ENCODE assay signal across 9 mouse cellular contexts in genomic region chr19:60467588-60468007, GRCm38 (mm10). TPM values are rescaled to one million over a fixed set of nuclear protein-coding genes. Genes with fewer than 3 reads are reported as not detected.
DNase-seq lines count a peak whose midpoint lies in the region; ATAC-seq lines count a peak whose summit lies in the region.
"Had no signal": no experiment of that assay in that cellular context is flagged by ENCODE, and none has a peak within 500 bp of the region (broad histone marks: within the 10 kb centered on the region; RNA-seq: fewer than 3 reads in every experiment).

No protein-coding gene starts in this region.

- H3K4me3 ChIP-seq in kidney, embryonic 15.5 days (replicated peaks) = peak overlapping the region; percentile 35
- peak overlapping the region; percentile 48 for H3K4me3 ChIP-seq in forebrain, embryonic 10.5 days
- peak overlapping the region; percentile 31 for H3K4me3 ChIP-seq in limb, embryonic 12.5 days (replicated peaks)
- peak overlapping the region; percentile 36 for H3K4me3 ChIP-seq in neural tube, embryonic 13.5 days
- H3K4me3 ChIP-seq: myocyte had no signal

- no peaks in the 10 kb centered on the region for H3K9me3 ChIP-seq in kidney, embryonic 15.5 days (replicated peaks)
- H3K9me3 ChIP-seq in forebrain, embryonic 10.5 days = no peaks in the 10 kb centered on the region
- no peaks in the 10 kb centered on the region for H3K9me3 ChIP-seq in limb, embryonic 12.5 days
- H3K9me3 ChIP-seq in neural tube, embryonic 13.5 days = no peaks in the 10 kb centered on the region

- H3K4me2 ChIP-seq in kidney, embryonic 15.5 days = peak overlapping the region; percentile 60
- peak overlapping the region; percentile 54 for H3K4me2 ChIP-seq in limb, embryonic 12.5 days
- H3K4me2 ChIP-seq in neural tube, embryonic 13.5 days = peak overlapping the region; percentile 66

- no peak for DNase-seq in kidney, adult 9 months
- peak; percentile 20 for DNase-seq in forebrain, embryonic 10.5 days (ENCODE audit: extremely low spot score, low spot score)
- DNase-seq in ovary, postnatal 36 days (ENCODE audit: low spot score) = no peak
- DNase-seq in kidney, adult 11 months = no peak
- DNase-seq in gastrocnemius, adult 18-20 months (ENCODE audit: low spot score) = no peak

- peaks cover 41% of the 10 kb centered on the region for H3K27me3 ChIP-seq in kidney, embryonic 15.5 days
- H3K27me3 ChIP-seq in forebrain, embryonic 10.5 days (ENCODE audit: poor library complexity, severe bottlenecking) = peaks cover 57% of the 10 kb centered on the region
- H3K27me3 ChIP-seq in limb, embryonic 12.5 days = peaks cover 47% of the 10 kb centered on the region
- peaks cover 61% of the 10 kb centered on the region for H3K27me3 ChIP-seq in neural tube, embryonic 13.5 days

- H3K9ac ChIP-seq in kidney, embryonic 15.5 days = no peak overlapping the region
- H3K9ac ChIP-seq in limb, embryonic 12.5 days (replicated peaks) = no peak overlapping the region
- peak overlapping the region; percentile 59; the same call in 1 of the 2 replicates for H3K9ac ChIP-seq in neural tube, embryonic 13.5 days

- ATAC-seq in kidney, embryonic 15.5 days (replicated peaks; ENCODE audit: low FRiP score) = peak; percentile 12
- no peak for ATAC-seq in limb, embryonic 12.5 days (ENCODE audit: insufficient number of reproducible peaks, insufficient read depth, low FRiP score, low TSS enrichment, low read depth)
- peak; percentile 56; the same call in 1 of the 2 replicates for ATAC-seq in neural tube, embryonic 13.5 days (ENCODE audit: low read depth)

- 11% methylated on average over 31 of the region's 31 CpGs for WGBS in kidney, embryonic 15.5 days
- 11% methylated on average over 31 of the region's 31 CpGs for WGBS in forebrain, embryonic 10.5 days
- WGBS in limb, embryonic 12.5 days = 15% methylated on average over 31 of the region's 31 CpGs
- WGBS in neural tube, embryonic 13.5 days = 15% methylated on average over 31 of the region's 31 CpGs

- no peak overlapping the region for H3K27ac ChIP-seq in kidney, embryonic 15.5 days
- no peak overlapping the region for H3K27ac ChIP-seq in forebrain, embryonic 10.5 days
- no peak overlapping the region for H3K27ac ChIP-seq in limb, embryonic 12.5 days
- H3K27ac ChIP-seq in neural tube, embryonic 13.5 days (replicated peaks) = no peak overlapping the region

- H3K36me3 ChIP-seq in kidney, embryonic 15.5 days = no peaks in the 10 kb centered on the region
- no peaks in the 10 kb centered on the region for H3K36me3 ChIP-seq in forebrain, embryonic 10.5 days (replicated peaks)
- H3K36me3 ChIP-seq in limb, embryonic 12.5 days = no peaks in the 10 kb centered on the region
- H3K36me3 ChIP-seq in neural tube, embryonic 13.5 days = no peaks in the 10 kb centered on the region

- H3K4me1 ChIP-seq in kidney, embryonic 15.5 days = peaks cover 21% of the 10 kb centered on the region
- H3K4me1 ChIP-seq in forebrain, embryonic 10.5 days = peaks cover 22% of the 10 kb centered on the region
- peaks cover 14% of the 10 kb centered on the region for H3K4me1 ChIP-seq in limb, embryonic 12.5 days (replicated peaks)
- H3K4me1 ChIP-seq in neural tube, embryonic 13.5 days (replicated peaks) = peaks cover 30% of the 10 kb centered on the region

RNA-seq across cellular contexts. Expression of gene Prlhr, which starts 0.5 kb away (rescaled TPM):
- polyA plus RNA-seq in kidney, embryonic 15.5 days (2015; fragmentation: Nextera tagmentation; extraction: Ambion mirVana) = 0.19 TPM in 1 of 2 replicates, not detected in the other
- not detected in 2 replicates for polyA plus RNA-seq in forebrain, embryonic 10.5 days (2016; fragmentation: Nextera tagmentation; extraction: Ambion mirVana)
- not detected in 2 replicates for polyA plus RNA-seq in limb, embryonic 12.5 days (2016; fragmentation: Nextera tagmentation; extraction: Ambion mirVana)
- polyA plus RNA-seq in neural tube, embryonic 13.5 days (2015; fragmentation: Nextera tagmentation; extraction: Ambion mirVana) = not detected in 2 replicates
- not detected for total RNA-seq in gastrocnemius, adult 18-20 months (2021)
- polyA plus RNA-seq: myocyte had no signal
